Mouse (Mus musculus): ENCODE results near the gene Lrrc32. TPM values are rescaled to one million over a fixed set of nuclear protein-coding genes. Genes with fewer than 3 reads are reported as not detected.
A peak's percentile ranks its signal among the peaks of the same experiment; 100 is the strongest.

Gene Lrrc32
- total RNA-seq, 4 experiments from 2014 or later: 17.4 to 34.0 (median 28.1) TPM

GRCm38 (mm10) chr7:98510961-98511958 lies 22.2 kb downstream of the Lrrc32 start:
- no peak for DNase-seq

GRCm38 (mm10) chr7:98513251-98513650 lies 24.2 kb downstream of the Lrrc32 start:
- DNase-seq: no peak

DNA sequence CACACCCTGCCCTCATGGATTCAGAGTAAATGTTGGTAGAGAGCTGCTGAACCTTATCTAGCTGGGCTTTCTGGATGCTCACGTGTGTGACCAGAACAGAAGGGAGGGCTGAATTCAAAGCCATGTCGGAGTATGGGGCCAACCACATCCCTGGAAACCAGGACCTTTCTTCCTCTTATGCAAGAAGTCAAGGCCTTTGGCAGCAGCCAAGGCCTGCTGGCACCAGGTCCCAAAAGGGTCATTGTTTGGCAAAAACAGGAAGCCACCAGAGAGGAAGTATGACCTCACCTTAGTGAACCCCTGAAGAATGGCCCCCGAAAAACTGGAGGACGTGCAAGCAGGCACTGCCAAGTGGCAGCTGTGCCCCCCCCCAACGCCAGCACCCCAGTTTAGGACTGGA lies 33.5 kb downstream of the Lrrc32 start:
- DNase-seq: peak; percentile 81

- no peak for DNase-seq
These were observed 34.2 kb downstream of the Lrrc32 start for GRCm38 (mm10) chr7:98523070-98523812.

GRCm38 (mm10) chr7:98523813-98524361 lies 34.8 kb downstream of the Lrrc32 start:
- peak; percentile 45 for DNase-seq

DNA sequence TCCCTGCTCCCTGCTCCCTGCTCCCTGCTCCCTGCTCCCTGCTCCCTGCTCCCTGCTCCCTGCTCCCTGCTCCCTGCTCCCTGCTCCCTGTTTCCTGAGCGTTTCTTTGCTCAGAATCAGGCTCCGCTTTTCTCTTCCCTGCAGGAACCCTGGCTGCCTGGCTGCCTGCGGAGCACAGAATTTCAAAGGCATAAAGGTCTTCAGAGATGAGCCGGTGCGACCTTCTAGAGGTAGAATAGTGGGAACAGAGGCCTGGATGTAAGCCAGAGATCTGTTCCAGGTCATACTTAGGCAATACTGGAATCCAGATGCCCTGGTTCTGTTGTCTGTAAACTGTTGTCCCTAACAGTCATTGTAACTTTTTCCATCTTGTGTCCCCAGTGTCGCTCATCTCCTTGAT lies 35.3 kb downstream of the Lrrc32 start:
- DNase-seq: no peak

DNA sequence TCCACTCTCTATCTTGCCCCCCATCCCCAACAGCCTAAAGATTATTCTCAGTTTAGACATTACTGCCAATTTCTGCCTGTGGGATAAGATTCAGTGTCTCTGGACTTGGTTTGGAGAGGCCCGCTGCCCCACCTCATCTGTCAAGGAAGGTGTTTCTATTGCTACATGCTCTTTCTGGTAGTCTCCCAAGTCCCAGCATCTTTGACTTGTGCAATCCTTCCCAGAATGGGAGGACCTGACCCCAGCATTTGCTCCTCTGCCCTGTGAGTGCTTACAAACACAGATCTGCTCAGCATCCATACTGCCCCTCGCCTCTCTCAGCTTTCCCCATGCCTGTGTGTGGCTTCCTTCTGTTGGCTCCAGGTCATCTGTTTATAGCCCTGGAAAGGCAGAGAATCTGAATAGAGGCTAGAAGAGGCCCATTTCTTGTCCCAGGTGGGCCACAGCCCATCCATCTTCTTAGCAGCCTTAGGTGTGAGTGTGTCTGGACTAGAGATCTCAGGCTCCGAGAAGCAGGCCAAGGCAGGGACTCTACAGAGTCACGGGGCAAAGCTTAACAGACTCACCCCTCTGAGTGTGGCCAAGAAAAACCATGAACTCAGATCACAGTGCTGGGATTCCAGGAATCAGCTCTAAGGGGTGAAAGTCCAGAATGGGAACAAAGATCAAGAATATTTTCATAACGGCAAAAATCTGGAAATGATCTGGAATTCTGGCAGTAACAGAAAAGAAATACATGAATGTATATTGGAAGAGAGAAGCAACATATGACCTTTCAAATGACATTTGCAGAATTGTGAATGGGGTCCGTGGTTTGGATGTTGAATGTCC lies 36.0 kb downstream of the Lrrc32 start:
- DNase-seq: no peak

- no peak for DNase-seq
These were observed 38.0 kb downstream of the Lrrc32 start for GRCm38 (mm10) chr7:98527085-98527484.

- no peak for DNase-seq
These were observed 42.5 kb downstream of the Lrrc32 start for GRCm38 (mm10) chr7:98531612-98532011.

DNA sequence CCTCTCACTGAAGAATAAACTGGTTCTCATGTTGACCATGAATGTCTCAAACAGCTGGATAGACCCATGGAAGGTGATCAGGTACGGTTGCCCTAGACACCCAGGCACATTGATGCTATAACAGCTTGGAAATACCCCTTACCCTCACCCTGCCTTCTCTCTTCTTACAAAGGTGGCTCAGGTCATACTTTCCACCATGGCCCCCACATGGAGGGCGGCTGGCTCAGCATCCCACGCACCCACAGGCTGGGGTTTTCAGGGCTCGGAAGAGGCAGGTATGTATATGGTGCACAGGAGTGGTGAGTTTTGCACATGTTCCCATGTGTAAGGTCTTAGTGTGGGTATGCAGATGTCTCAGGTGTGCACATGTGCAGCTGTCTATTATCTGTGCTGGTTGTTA lies 43.9 kb downstream of the Lrrc32 start:
- DNase-seq: no peak

- no peak for DNase-seq
These were observed 45.4 kb downstream of the Lrrc32 start for GRCm38 (mm10) chr7:98534432-98534855.

- DNase-seq: no peak
These were observed 46.1 kb downstream of the Lrrc32 start for GRCm38 (mm10) chr7:98535191-98535590.

GRCm38 (mm10) chr7:98535882-98536281 lies 46.8 kb downstream of the Lrrc32 start:
- no peak for DNase-seq

DNA sequence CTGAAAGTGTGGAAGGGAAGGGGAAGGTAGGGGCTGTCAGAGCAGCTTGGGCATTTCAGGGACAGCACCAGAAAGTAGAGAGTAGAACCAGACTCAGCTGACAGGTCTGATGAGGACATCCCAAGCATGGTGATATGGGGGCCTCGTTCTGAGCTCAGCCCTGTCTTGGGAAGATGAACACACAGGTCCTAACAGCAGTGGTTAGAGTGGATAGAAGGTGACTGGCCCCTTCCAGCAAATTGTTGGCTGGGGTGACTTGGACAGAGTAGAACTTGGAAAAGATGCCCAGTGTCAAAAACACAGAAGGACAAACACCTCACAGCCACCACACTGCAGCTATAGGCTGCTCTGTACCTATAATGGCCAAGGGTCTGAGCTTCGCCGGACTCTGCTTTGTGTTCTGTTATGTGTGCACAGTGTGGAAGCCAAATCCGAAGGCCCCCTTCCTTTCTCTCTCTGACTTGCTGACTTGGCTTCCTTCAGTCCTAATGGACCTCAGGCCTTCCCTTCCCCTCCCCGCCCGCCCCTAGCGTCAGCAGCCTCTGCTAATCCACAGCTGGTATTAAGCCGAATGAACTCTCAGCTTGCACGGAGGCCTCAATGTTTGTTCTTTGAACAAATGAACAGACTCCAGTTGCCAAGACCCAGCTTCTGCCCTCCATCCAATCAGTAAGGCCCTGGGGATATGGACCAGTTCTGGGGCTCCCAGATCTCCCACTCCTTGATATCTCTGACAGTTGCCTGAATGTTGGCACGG lies 48.3 kb downstream of the Lrrc32 start:
- no peak for DNase-seq

DNA sequence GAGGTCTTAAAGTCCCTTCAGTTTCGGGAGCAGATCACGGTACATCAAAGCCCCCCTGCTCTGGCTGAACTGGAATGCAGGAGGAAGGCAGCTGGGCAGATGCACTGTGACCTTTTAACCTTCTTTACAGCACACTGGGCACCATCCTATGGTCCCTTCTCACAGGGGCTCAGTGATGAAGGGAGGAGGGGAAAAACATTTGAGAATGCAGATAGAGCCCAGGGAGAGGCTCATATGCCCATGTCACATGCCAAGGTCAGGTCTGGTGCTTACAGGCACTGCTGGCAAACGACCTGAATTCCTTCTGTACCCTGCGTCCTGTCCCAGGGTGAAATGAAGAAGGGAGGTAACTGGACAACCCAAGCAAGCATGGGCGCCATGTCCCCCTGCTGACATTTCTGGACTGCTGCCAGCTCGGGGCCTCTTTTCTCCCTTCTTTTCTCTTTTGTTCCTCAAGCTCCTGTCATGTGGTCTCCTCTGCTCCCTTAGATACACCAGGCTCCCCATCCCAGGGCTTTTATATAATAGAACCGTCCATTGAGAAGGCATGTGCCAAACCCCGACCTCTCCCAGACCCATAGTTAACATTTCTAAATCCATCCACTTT lies 49.0 kb downstream of the Lrrc32 start:
- DNase-seq: no peak

DNA sequence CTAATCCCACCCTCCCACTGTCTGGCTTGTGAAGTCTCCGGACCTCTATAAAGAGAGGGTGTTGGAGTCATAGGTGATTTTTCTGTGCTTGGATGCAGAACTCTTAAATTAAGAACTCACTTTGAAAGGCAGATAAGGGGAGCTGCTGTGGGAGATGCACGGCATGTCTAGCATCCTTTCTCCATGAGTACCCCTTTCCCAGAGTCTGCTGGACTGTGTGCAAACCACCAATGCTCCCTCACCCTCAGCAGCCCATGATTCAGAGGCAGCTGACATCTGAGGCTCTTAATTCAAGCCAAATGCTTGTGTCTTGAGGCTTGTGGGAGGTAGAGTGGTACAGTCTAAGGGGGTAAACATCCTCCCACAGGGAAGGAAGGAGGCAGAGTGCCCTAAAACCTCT lies 51.8 kb downstream of the Lrrc32 start:
- DNase-seq: no peak

DNA sequence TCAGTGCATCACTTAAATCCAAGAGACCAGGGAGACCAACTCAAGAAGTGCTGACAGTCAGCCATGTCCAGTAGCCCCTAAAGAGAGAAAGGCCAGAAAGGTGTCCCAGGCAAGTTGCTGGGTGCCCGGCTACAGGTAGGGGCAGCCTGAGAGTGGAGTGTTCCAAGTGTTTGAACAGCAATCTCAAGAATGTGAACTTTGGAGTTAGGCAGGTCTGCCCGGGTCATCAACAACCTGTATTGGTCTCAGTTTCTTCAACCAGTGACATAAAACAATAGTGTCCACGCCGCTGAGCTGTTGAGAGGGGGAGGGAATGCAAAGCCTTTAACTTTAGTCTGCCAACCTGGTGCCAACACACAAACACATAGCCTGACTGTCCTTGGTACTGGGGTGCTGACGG lies 52.5 kb downstream of the Lrrc32 start:
- DNase-seq: no peak

GRCm38 (mm10) chr7:98542267-98542666 lies 53.2 kb downstream of the Lrrc32 start:
- DNase-seq: no peak

GRCm38 (mm10) chr7:98542731-98543142 lies 53.7 kb downstream of the Lrrc32 start:
- DNase-seq: no peak

- no peak for DNase-seq
These were observed 54.8 kb downstream of the Lrrc32 start for GRCm38 (mm10) chr7:98543853-98544370.

- no peak for DNase-seq
These were observed 55.5 kb downstream of the Lrrc32 start for GRCm38 (mm10) chr7:98544556-98544955.

Data from adrenal gland, adult 8-10 months (tissue).